Mouse (Mus musculus) embryonic fibroblast, embryonic 13.5 days (primary cell): ENCODE measurements around the gene Tmed9. TPM values are rescaled to one million over a fixed set of nuclear protein-coding genes. Genes with fewer than 3 reads are reported as not detected.
"Not testable (repeated sequence)": the region's sequence is repeated elsewhere in the genome, so short reads cannot be mapped to it uniquely, and the experiment has no call there.

Experiments
- H3K27ac ChIP-seq: 2 replicates; pipeline ENCODE4 v1.5.1; 2012; ENCODE audit warnings: low read length, control low read depth, inconsistent platforms; ENCODE audit not compliant: insufficient read depth
- H3K4me1 ChIP-seq: 2 replicates; pipeline ENCODE4 v1.6.1; 2011; ENCODE audit warnings: low read length; ENCODE audit not compliant: control insufficient read depth, insufficient read depth
- H3K4me3 ChIP-seq: 2 replicates; pipeline ENCODE4 v1.5.1; 2011; ENCODE audit warnings: mild to moderate bottlenecking, control low read depth, low read length; ENCODE audit not compliant: insufficient read depth
- CTCF ChIP-seq: IDR thresholded peaks from 2 replicates; pipeline ENCODE4 v1.5.1; 2011; ENCODE audit warnings: mild to moderate bottlenecking, control low read depth, low read length, moderate library complexity, borderline replicate concordance; ENCODE audit not compliant: insufficient read depth
- POLR2A ChIP-seq: IDR thresholded peaks from 2 replicates; pipeline ENCODE4 v1.6.1; 2011; ENCODE audit warnings: low read depth, mild to moderate bottlenecking, control low read depth, low read length, moderate library complexity
- polyA plus RNA-seq: library from polyadenylated mRNA; stranded (reverse); fragments of >200 nt; gene quantifications from 2 replicates; pipeline ENCODE4 v1.2.4, GENCODE M21; 2011; ENCODE audit warnings: low read depth; ENCODE audit not compliant: missing spikeins, insufficient read length

The Tmed9 gene
- polyA plus RNA-seq, 1 experiment: 228 TPM

DNA sequence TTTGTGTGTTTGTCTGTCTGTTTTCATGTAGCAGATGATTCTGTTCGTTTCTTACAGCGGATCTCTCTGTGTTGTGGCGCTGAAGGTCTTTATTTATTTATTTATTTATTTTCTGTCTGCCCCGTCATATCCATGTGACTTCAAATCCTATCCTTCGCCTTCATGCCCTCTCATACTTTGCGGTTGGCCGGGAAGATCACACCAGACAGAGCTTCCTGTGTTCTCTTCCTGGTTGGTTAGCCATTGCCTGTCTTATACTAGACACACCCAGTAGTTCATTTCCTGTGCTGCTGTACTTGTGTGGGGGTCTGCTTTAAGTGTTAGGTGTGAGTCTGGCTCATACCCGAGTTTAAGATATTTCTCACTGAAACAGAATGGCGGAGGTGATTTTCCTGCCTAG lies 27.1 kb downstream of the Tmed9 start:
- TF ChIP-seq CTCF: no peak
- TF ChIP-seq POLR2A: no peak
- Histone ChIP-seq H3K4me3 (peak overlapping the region; percentile 98), H3K4me1 (peaks cover 3% of the 10 kb centered on the region; the same call in 1 of the 2 replicates), H3K27ac (peak overlapping the region; percentile 37; the same call in 1 of the 2 replicates)

DNA sequence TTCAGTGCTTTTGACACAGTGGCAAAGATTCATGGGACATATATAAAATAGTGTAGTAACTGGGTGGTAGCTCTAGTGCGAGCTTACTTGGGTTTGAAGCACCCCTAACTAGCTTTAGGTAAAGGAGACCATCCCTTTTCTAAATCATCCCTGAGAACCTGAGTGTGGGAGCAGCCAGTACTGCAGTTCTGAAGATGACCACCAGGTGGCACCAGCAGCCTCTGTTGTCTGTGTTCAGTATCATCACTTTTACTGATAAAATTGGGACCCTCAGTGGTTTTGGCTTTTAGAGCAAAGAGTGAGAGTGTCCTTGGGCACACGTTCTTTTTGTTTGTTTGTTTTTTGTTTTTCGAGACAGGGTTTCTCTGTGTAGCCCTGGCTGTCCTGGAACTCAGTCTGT lies 28.1 kb downstream of the Tmed9 start:
- H3K4me1 ChIP-seq: peaks cover 3% of the 10 kb centered on the region; the same call in 1 of the 2 replicates
- TF ChIP-seq POLR2A (no peak), CTCF (peak; percentile 63; the same call in 1 of the 2 replicates)
- H3K4me3 ChIP-seq: no peak overlapping the region
- no peak overlapping the region for H3K27ac ChIP-seq

- no peak overlapping the region for H3K27ac ChIP-seq
- no peak overlapping the region for H3K4me3 ChIP-seq
- H3K4me1 ChIP-seq: peaks cover 1% of the 10 kb centered on the region; the same call in 1 of the 2 replicates
- TF ChIP-seq POLR2A (no peak), CTCF (no peak)
These were observed 31.1 kb downstream of the Tmed9 start for GRCm38 (mm10) chr13:55604606-55605005.

DNA sequence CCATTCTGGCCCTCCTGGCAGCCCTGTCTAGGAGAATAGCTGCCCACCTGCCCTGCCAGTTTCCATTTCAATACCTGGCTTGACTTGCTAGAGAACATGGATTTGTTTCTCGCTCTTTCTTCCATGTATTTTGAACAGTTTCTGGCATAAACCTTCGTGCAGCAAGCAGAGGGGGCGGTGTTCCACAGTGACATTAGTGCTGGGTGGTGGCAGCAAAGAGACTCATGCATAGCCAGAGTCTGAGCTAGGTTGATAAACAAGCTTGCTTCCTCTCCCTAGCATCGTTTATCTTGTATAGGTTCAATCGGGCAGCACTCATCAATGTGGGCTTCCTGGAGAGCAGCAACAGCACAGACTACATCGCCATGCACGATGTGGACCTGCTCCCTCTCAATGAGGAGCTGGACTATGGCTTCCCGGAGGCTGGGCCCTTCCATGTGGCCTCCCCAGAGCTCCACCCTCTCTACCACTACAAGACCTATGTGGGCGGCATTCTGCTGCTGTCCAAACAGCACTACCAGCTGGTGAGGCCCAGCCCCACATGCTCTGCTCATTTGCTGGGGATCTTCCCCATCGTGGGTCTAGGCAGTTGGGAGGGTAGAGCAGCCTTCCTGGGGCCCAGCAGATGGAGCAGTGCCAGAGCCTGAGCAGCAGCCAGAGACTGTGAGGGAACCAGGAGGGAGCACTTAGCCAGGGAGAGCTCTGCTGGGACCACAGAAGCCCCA lies 33.5 kb downstream of the Tmed9 start:
- Histone ChIP-seq H3K4me1 (peaks cover 5% of the 10 kb centered on the region), H3K4me3 (no peak overlapping the region), H3K27ac (no peak overlapping the region)
- TF ChIP-seq CTCF (no peak), POLR2A (no peak)

DNA sequence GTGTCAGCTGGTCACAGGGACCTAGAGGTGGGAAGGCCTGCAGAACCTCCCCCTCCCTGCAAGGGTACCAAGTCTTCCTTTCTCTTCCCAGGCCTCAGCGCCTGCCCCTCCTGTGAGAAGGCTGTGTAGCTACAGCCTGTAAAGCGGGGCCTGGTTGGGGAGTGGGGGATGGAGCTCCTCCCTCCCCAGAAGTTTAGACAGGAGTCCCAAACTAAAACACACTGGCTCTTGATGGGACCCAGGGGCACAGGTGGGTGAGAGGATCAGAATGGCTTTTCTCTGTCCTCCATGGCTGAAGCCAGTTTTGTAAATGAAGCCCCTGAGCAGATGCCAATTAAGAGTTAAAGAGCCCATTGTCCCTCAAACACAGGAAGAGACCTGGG lies 34.1 kb downstream of the Tmed9 start:
- Histone ChIP-seq H3K4me3 (no peak overlapping the region), H3K4me1 (peaks cover 5% of the 10 kb centered on the region), H3K27ac (no peak overlapping the region)
- TF ChIP-seq CTCF: no peak

DNA sequence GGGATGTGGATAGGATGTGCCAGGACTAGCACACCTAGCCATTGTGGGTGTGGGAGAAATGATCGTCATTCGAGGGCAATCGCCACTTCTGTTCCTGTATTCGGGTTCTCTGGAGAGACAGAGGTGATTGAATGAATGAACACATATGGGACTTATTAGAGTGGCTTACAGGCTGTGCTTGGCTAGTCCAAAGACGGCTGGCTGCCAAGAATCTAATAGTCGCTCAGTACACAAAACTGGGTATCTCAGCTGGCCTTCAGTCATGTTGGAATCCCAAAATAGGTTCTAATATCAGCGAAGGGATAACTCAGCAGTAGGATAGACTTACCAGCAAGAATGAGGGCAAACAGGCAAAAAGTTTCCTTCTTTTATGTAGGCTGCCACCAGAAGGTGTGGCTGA lies 38.5 kb downstream of the Tmed9 start:
- Histone ChIP-seq H3K4me1 (peaks cover 5% of the 10 kb centered on the region), H3K4me3 (no peak overlapping the region), H3K27ac (peak overlapping the region; percentile 13)
- TF ChIP-seq CTCF (no peak), POLR2A (no peak)

DNA sequence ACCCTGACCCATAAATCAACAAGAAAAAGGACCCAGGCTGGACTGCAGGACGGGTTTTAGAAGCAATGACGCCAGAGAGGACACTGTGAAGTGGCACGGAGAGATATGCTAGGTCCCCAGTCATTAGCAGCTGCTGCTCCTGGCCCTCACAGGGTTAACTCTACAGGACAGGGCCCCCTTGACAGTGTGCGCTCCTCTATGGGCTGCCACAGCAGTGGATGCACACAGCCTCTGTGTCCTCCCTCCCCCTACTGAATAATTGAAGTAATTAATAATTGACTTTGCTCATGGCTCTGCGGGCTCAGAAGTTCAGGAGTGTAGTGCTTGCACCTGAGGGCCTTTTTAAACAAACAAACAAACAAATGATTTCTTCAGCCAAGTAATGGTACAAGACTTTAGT lies 39.9 kb downstream of the Tmed9 start:
- H3K27ac ChIP-seq: no peak overlapping the region
- TF ChIP-seq POLR2A (no peak), CTCF (no peak)
- no peak overlapping the region for H3K4me3 ChIP-seq
- peaks cover 5% of the 10 kb centered on the region for H3K4me1 ChIP-seq

GRCm38 (mm10) chr13:55619328-55619727 lies 45.8 kb downstream of the Tmed9 start:
- H3K4me3 ChIP-seq: no peak overlapping the region
- H3K27ac ChIP-seq: no peak overlapping the region
- H3K4me1 ChIP-seq: no peaks in the 10 kb centered on the region
- TF ChIP-seq CTCF (no peak), POLR2A (no peak)

DNA sequence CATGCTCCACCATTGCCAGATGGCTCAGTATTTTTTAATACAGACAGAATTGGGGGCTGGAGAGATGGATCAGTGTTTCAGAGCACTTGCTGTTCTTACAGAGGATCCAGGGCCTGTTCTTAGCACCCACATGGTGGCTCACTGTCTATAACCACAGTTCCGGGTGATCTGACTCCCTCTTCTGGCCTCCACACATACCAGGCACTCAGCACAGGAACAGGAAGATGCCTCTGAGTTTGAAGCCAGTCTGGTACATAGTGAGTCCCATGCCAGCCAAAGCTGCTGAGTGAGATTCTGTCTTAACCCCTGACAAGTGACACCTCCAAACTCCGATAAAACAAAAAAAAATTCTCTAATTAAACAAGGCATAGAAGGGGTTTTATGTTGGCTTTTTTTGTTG lies 46.7 kb downstream of the Tmed9 start:
- Histone ChIP-seq H3K4me1 (0 out of 2 replicates have a peak, but pooled peaks cover 4% of the 10 kb centered on the region), H3K4me3 (no peak overlapping the region), H3K27ac (no peak overlapping the region)
- TF ChIP-seq POLR2A: no peak
- TF ChIP-seq CTCF: no peak

GRCm38 (mm10) chr13:55622156-55622648 lies 48.7 kb downstream of the Tmed9 start:
- peak overlapping the region; percentile 82 for H3K4me3 ChIP-seq
- not testable (repeated sequence) for H3K27ac ChIP-seq, H3K4me1 ChIP-seq

DNA sequence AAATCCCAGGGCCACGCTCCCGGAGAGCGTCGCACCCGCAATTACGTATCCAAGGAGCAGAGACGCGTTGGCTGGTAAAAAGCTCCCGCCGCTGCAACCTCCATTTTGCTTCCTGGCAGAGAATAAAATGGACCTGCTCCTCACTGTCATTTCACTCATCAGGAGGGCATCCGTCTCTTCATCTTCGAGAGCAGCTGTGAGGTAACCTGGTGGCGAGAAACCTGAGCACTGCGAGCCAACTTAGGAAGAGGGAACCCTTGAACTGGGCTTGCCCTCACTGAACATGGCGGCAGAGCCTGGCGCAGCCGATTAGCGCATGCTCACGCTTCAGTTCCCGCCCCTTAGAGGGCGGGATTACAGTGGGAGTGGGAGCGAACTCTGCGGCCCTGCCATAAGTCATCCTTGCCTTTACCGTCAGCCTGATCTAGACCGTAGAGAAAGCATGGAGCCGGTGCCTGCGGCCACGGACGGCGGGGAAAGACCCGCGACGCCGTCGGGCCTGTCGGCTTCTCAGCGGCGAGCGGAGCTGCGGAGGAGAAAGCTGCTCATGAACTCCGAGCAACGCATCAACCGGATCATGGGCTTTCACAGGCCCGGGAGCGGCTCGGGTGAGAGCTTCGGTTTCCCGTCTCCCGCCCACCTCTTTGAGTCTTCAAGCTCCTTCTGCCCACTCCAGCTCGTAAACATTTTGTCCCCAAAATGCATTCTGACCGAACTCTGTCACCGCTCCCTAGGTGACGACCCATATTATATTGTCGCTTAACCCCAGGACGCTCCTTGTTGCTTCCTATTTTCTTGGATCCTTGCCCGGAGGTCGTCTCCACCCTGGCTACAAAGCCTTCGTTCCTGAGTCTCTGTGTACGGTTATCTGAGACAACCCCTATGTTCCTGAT lies 49.4 kb downstream of the Tmed9 start, which contains the start of gene Caml:
Gene Caml, plus strand, starts transcription at position 357 of the 893 bp plus-strand sequence.
- peak within 1 kb of the TSS; percentile 22 for H3K27ac ChIP-seq
- TF ChIP-seq CTCF (no peak), POLR2A (peak; percentile 92)
- H3K4me3 ChIP-seq: peak within 1 kb of the TSS; percentile 82
- H3K4me1 ChIP-seq: 0 out of 2 replicates have a peak, but pooled peaks cover 4% of the 10 kb centered on the region
